Mouse (Mus musculus): ENCODE results near the gene Lrp2bp. TPM values are rescaled to one million over a fixed set of nuclear protein-coding genes. Genes with fewer than 3 reads are reported as not detected.
A peak's percentile ranks its signal among the peaks of the same experiment; 100 is the strongest.

The Lrp2bp gene
- polyA plus RNA-seq, 1 experiment from 2014 or later, result 0.15 TPM

GRCm38 (mm10) chr8:45998228-45998627 is 875 bp upstream of the Lrp2bp start:
- Histone ChIP-seq H3K4me3 (ENCODE audit: low read depth, low read length) (no peak overlapping the region), H3K4me2 (replicated peaks; ENCODE audit: low read depth) (peak overlapping the region; percentile 12), H3K9me3 (ENCODE audit: control insufficient read depth, low read length) (no peaks in the 10 kb centered on the region), H3K9ac (ENCODE audit: low read length) (no peak overlapping the region), H3K27ac (replicated peaks) (no peak overlapping the region), H3K36me3 (ENCODE audit: control insufficient read depth, insufficient read depth, low read length) (peaks cover 10% of the 10 kb centered on the region; the same call in 1 of the 2 replicates), H3K4me1 (replicated peaks; ENCODE audit: control insufficient read depth, insufficient read depth) (no peaks in the 10 kb centered on the region), H3K27me3 (ENCODE audit: control insufficient read depth, insufficient read depth, low read length) (no peaks in the 10 kb centered on the region)
- 73% methylated on average over 2 of the region's 2 CpGs for WGBS
- TF ChIP-seq EP300 (optimal IDR thresholded peaks at IDR 0.05) (no peak), CTCF (IDR thresholded peaks at IDR 0.05; ENCODE audit: low read depth) (peak; percentile 58)
- ATAC-seq (ENCODE audit: low FRiP score, low TSS enrichment) (no peak), DNase-seq (ENCODE audit: low spot score) (no peak)

- Histone ChIP-seq H3K27ac (replicated peaks) (peak overlapping the region; percentile 97), H3K9ac (ENCODE audit: low read length) (peak overlapping the region; percentile 74), H3K4me1 (replicated peaks; ENCODE audit: control insufficient read depth, insufficient read depth) (no peaks in the 10 kb centered on the region), H3K27me3 (ENCODE audit: control insufficient read depth, insufficient read depth, low read length) (no peaks in the 10 kb centered on the region), H3K36me3 (ENCODE audit: control insufficient read depth, insufficient read depth, low read length) (peaks cover 10% of the 10 kb centered on the region; the same call in 1 of the 2 replicates), H3K4me3 (ENCODE audit: low read depth, low read length) (peak overlapping the region; percentile 57), H3K9me3 (ENCODE audit: control insufficient read depth, low read length) (no peaks in the 10 kb centered on the region), H3K4me2 (replicated peaks; ENCODE audit: low read depth) (peak overlapping the region; percentile 79)
- peak; percentile 99 for ATAC-seq (ENCODE audit: low FRiP score, low TSS enrichment)
- peak; percentile 99 for DNase-seq (ENCODE audit: low spot score)
- 5% methylated on average over 49 of the region's 55 CpGs for WGBS
- no peak; the same call in 1 of the 2 replicates for TF ChIP-seq CTCF (IDR thresholded peaks at IDR 0.05; ENCODE audit: low read depth)
- no peak for TF ChIP-seq EP300 (optimal IDR thresholded peaks at IDR 0.05)
Measured at GRCm38 (mm10) chr8:45999784-46000705, 942 bp downstream of the Lrp2bp start.

- no peak for TF ChIP-seq EP300 (optimal IDR thresholded peaks at IDR 0.05)
- TF ChIP-seq CTCF (IDR thresholded peaks at IDR 0.05; ENCODE audit: low read depth), result no peak
- Histone ChIP-seq H3K9me3 (ENCODE audit: control insufficient read depth, low read length) (no peaks in the 10 kb centered on the region), H3K4me3 (ENCODE audit: low read depth, low read length) (no peak within 1 kb of the TSS), H3K27me3 (ENCODE audit: control insufficient read depth, insufficient read depth, low read length) (no peaks in the 10 kb centered on the region), H3K36me3 (ENCODE audit: control insufficient read depth, insufficient read depth, low read length) (no peaks in the 10 kb centered on the region), H3K4me2 (replicated peaks; ENCODE audit: low read depth) (no peak within 1 kb of the TSS), H3K9ac (ENCODE audit: low read length) (no peak within 1 kb of the TSS), H3K27ac (replicated peaks) (no peak within 1 kb of the TSS; the same call in 1 of the 2 replicates), H3K4me1 (replicated peaks; ENCODE audit: control insufficient read depth, insufficient read depth) (no peaks in the 10 kb centered on the region)
- no peak for ATAC-seq (ENCODE audit: low FRiP score, low TSS enrichment)
- WGBS, result 52% methylated on average over 4 of the region's 4 CpGs
- DNase-seq (ENCODE audit: low spot score), result no peak
Measured at GRCm38 (mm10) chr8:46005596-46005995, 6.5 kb downstream of the Lrp2bp start, which contains the start of gene Ankrd37. TSS of gene Ankrd37 (minus strand) at chr8:46005707.

- TF ChIP-seq EP300 (optimal IDR thresholded peaks at IDR 0.05) (no peak), CTCF (IDR thresholded peaks at IDR 0.05; ENCODE audit: low read depth) (no peak)
- H3K27ac ChIP-seq (replicated peaks), result no peak overlapping the region
- H3K27me3 ChIP-seq (ENCODE audit: control insufficient read depth, insufficient read depth, low read length), result no peaks in the 10 kb centered on the region
- no peaks in the 10 kb centered on the region for H3K9me3 ChIP-seq (ENCODE audit: control insufficient read depth, low read length)
- no peak overlapping the region for H3K9ac ChIP-seq (ENCODE audit: low read length)
- no peak overlapping the region for H3K4me2 ChIP-seq (replicated peaks; ENCODE audit: low read depth)
- H3K4me1 ChIP-seq (replicated peaks; ENCODE audit: control insufficient read depth, insufficient read depth), result no peaks in the 10 kb centered on the region
- WGBS, result 36% methylated on average over 3 of the region's 3 CpGs
- H3K36me3 ChIP-seq (ENCODE audit: control insufficient read depth, insufficient read depth, low read length), result no peaks in the 10 kb centered on the region
- ATAC-seq (ENCODE audit: low FRiP score, low TSS enrichment) (peak; percentile 67), DNase-seq (ENCODE audit: low spot score) (no peak)
- no peak overlapping the region for H3K4me3 ChIP-seq (ENCODE audit: low read depth, low read length)
Measured at GRCm38 (mm10) chr8:46007050-46007672, 8.1 kb downstream of the Lrp2bp start.

GRCm38 (mm10) chr8:46010306-46010705 is 11.2 kb downstream of the Lrp2bp start:
- TF ChIP-seq CTCF (IDR thresholded peaks at IDR 0.05; ENCODE audit: low read depth), result no peak
- no peak for TF ChIP-seq EP300 (optimal IDR thresholded peaks at IDR 0.05)
- no peak for ATAC-seq (ENCODE audit: low FRiP score, low TSS enrichment)
- no peak overlapping the region; the same call in 1 of the 2 replicates for H3K4me3 ChIP-seq (ENCODE audit: low read depth, low read length)
- H3K36me3 ChIP-seq (ENCODE audit: control insufficient read depth, insufficient read depth, low read length), result no peaks in the 10 kb centered on the region
- H3K27ac ChIP-seq (replicated peaks), result no peak overlapping the region
- H3K27me3 ChIP-seq (ENCODE audit: control insufficient read depth, insufficient read depth, low read length), result no peaks in the 10 kb centered on the region
- no peaks in the 10 kb centered on the region for H3K4me1 ChIP-seq (replicated peaks; ENCODE audit: control insufficient read depth, insufficient read depth)
- no peaks in the 10 kb centered on the region for H3K9me3 ChIP-seq (ENCODE audit: control insufficient read depth, low read length)
- H3K4me2 ChIP-seq (replicated peaks; ENCODE audit: low read depth), result peak overlapping the region; percentile 29
- no peak overlapping the region for H3K9ac ChIP-seq (ENCODE audit: low read length)
- 73% methylated on average over 2 of the region's 2 CpGs for WGBS
- no peak for DNase-seq (ENCODE audit: low spot score)
